Mouse (Mus musculus) kidney, embryonic 15.5 days (tissue): Measurements from ENCODE around the gene Dlgap5. TPM values are rescaled to one million over a fixed set of nuclear protein-coding genes. Genes with fewer than 3 reads are reported as not detected.
A peak's percentile ranks its signal among the peaks of the same experiment; 100 is the strongest.

Experiments
- ATAC-seq: fragments of 200-750 bp; cut with Nextera tagmentation; replicated peaks from 2 replicates; pipeline ENCODE4 v1.8.0; 2017; ENCODE audit warnings: moderate TSS enrichment; ENCODE audit not compliant: low FRiP score
- H3K27ac ChIP-seq: fragments of 300-500 bp; sonication (generic); 2 replicates; pipeline ENCODE4 v1.5.1; 2015; ENCODE audit warnings: mild to moderate bottlenecking, inconsistent platforms
- H3K27me3 ChIP-seq: fragments of 300-500 bp; sonication (generic); 2 replicates; pipeline ENCODE4 v1.6.1; 2015; ENCODE audit warnings: inconsistent platforms
- H3K36me3 ChIP-seq: fragments of 300-500 bp; sonication (generic); 2 replicates; pipeline ENCODE4 v1.6.1; 2015; ENCODE audit warnings: inconsistent platforms
- H3K4me1 ChIP-seq: fragments of 300-500 bp; sonication (generic); 2 replicates; pipeline ENCODE4 v1.6.1; 2015; ENCODE audit warnings: inconsistent platforms
- H3K4me2 ChIP-seq: fragments of 300-500 bp; sonication (generic); 2 replicates; pipeline ENCODE4 v1.6.1; 2015; ENCODE audit warnings: moderate library complexity, mild to moderate bottlenecking, inconsistent platforms
- H3K4me3 ChIP-seq: fragments of 300-500 bp; sonication (generic); replicated peaks from 2 replicates; pipeline ENCODE4 v1.5.1; 2015; ENCODE audit warnings: mild to moderate bottlenecking, inconsistent platforms
- H3K9ac ChIP-seq: fragments of 300-500 bp; sonication (generic); 2 replicates; pipeline ENCODE4 v1.6.1; 2015; ENCODE audit warnings: mild to moderate bottlenecking, inconsistent platforms
- H3K9me3 ChIP-seq: fragments of 300-500 bp; sonication (generic); replicated peaks from 2 replicates; pipeline ENCODE4 v1.6.1; 2016; ENCODE audit warnings: inconsistent platforms
- WGBS: fragments of 180-500 bp; shearing (Covaris S2); methylation state at CpG from one replicate; pipeline ENCODE4 v1.1.7; 2015; ENCODE audit warnings: mixed read lengths; 5-methylcytosine and 5-hydroxymethylcytosine counted together
- polyA plus RNA-seq: library from polyadenylated mRNA; unstranded; fragments of >200 nt; fragmentation: Nextera tagmentation; extraction: Ambion mirVana; gene quantifications from 2 replicates; pipeline ENCODE4 v1.2.1, GENCODE M21; 2015

Dlgap5 gene
- polyA plus RNA-seq, 1 experiment from 2014 or later, result 53.9 TPM

DNA sequence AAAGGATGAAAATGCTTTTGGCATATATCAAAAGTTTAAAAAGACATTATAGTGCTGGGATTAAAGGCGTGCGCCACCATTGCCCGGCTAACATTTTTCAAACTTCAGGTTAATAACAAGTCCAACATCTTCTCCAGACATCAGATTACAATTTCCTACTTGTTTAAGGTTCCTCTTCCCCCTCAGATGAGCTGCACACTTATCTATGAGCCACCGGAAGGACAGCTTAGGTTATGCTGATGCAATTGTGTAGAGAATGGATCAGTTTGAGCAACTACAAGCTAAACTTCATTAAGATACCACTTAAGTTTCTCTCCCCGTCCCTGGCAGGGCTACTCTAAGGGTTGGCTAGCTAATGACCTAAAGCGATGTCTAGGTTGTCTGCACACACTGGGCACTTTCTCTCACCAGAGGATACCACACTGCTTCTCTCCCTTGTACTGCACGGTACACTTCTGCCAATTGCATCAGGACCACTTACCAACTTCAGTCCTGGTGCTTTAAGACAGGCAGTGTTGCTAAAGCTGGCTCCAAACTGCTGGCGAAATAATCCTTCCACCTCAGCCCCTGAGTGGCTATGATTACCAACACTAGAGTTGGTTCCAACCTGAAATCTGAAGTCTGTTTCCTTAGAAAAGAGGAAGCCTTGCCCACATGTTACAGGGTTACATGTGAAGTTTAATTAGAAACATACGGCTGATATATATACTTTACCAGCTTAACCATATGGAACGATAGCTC lies 24.7 kb downstream of the Dlgap5 start:
- H3K9ac ChIP-seq, result no peak overlapping the region
- no peaks in the 10 kb centered on the region for H3K27me3 ChIP-seq
- H3K36me3 ChIP-seq, result peaks cover 95% of the 10 kb centered on the region
- no peaks in the 10 kb centered on the region for H3K4me1 ChIP-seq
- H3K4me2 ChIP-seq, result no peak overlapping the region
- no peak overlapping the region for H3K27ac ChIP-seq
- no peak for ATAC-seq
- no peak overlapping the region for H3K4me3 ChIP-seq
- no peaks in the 10 kb centered on the region for H3K9me3 ChIP-seq
- 95% methylated on average over 10 of the region's 10 CpGs for WGBS

DNA sequence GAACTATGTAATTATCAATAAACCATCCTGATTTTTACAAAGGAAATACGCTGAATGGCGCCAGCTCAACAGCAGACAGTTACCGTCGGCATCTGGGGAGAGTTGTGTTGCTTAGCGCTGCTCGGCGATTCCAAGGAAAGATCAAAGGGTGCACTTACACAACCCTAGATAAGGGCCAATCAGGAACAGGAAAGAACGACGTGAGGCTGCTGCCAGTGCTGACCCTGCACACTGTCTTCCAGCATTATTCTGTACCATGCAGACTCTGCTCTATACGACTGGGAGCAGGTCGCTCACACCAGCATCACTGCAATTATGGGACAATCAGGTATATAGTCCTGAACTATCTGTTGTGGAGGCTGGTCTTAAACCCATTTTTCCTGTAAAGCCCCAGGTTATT lies 32.1 kb downstream of the Dlgap5 start:
- Histone ChIP-seq H3K4me1 (no peaks in the 10 kb centered on the region), H3K9ac (no peak overlapping the region), H3K36me3 (peaks cover 56% of the 10 kb centered on the region), H3K27me3 (no peaks in the 10 kb centered on the region), H3K9me3 (no peaks in the 10 kb centered on the region), H3K4me2 (no peak overlapping the region), H3K4me3 (no peak overlapping the region), H3K27ac (no peak overlapping the region)
- no peak for ATAC-seq
- 72% methylated on average over 11 of the region's 11 CpGs for WGBS

DNA sequence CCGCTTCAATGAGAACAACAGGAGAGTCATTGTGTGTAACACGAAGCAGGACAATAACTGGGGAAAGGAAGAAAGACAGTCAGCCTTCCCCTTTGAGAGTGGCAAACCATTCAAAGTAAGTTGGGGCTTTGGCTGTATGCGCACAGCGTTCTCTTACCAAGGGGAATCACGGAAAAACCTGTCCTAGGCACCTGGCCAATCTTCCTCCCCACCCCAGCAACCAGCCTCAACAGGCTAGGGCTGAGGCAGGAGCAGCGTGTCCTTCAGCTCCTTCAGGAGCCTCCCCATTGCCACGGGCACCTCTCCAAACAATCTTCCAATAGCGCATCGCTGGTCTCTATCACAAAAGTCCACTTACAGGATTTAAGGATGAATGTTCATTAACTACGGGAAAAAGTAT lies 33.6 kb downstream of the Dlgap5 start:
- peaks cover 41% of the 10 kb centered on the region for H3K36me3 ChIP-seq
- no peak overlapping the region for H3K27ac ChIP-seq
- H3K27me3 ChIP-seq, result no peaks in the 10 kb centered on the region
- H3K9ac ChIP-seq, result no peak overlapping the region
- no peak overlapping the region for H3K4me3 ChIP-seq
- no peak for ATAC-seq
- H3K4me1 ChIP-seq, result no peaks in the 10 kb centered on the region
- WGBS, result 92% methylated on average over 10 of the region's 10 CpGs
- no peaks in the 10 kb centered on the region for H3K9me3 ChIP-seq
- H3K4me2 ChIP-seq, result no peak overlapping the region

DNA sequence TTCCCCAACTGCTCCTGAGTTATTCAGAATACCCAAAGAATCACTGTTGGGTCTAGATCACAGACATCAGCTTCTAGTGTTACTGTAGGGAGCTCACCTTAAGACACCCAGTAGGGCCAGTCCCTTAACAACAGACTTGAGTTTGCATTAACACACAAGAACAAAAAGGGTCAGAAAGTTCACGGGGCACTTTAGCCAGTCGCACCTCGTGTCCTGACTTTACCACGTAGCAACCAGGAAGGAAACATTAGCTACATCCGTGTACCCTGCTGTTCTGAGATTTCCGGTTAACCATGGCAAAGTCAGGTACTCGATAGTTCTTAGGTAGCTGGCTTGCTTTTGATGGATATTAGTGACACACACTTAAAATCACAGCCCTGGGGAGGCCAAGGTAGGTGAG lies 34.3 kb downstream of the Dlgap5 start:
- H3K27me3 ChIP-seq, result no peaks in the 10 kb centered on the region
- no peak overlapping the region for H3K9ac ChIP-seq
- no peak for ATAC-seq
- H3K36me3 ChIP-seq, result peaks cover 33% of the 10 kb centered on the region
- no peak overlapping the region for H3K4me2 ChIP-seq
- H3K27ac ChIP-seq, result no peak overlapping the region
- 88% methylated on average over 7 of the region's 7 CpGs for WGBS
- H3K4me3 ChIP-seq, result no peak overlapping the region
- H3K4me1 ChIP-seq, result no peaks in the 10 kb centered on the region
- H3K9me3 ChIP-seq, result no peaks in the 10 kb centered on the region

DNA sequence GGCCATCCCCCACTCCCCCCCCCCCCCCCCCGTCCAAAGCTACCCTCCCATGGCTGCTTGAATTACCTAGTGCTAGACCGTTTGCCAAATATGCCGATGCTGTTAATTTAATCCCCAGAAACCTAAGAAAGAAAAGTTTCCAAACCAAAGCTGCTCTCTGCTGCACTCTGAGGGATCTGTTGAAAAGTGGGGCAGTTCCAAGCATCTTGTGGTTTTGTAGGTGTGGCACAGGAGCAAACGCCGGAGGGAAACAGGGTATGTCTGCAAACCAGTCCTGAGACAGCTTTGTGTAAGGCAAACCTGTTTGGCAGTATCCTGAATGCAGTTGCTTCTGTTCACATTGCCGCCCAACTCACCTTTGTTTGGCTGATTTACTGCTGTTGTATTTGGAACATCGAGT lies 39.9 kb downstream of the Dlgap5 start:
- 79% methylated on average over 7 of the region's 7 CpGs for WGBS
- H3K27ac ChIP-seq, result no peak overlapping the region
- H3K27me3 ChIP-seq, result peaks cover 21% of the 10 kb centered on the region

DNA sequence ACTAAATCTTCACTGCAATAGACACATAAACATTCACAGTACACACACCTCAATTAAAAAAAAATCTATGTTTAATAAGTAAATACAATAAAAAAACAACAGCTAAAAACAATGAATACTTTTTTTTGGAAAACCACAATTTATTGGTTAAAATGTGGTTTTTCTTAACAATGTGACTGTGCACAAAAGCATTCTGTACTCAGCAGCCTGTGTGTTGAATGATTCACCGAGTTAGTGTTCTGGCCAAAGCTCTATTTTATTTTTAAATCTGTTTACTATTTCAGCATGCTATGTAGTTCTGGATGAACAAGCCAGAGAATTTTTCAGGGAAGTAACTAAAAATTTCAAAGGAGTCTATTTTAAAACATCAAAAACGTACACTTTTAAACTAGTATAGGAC lies 41.7 kb downstream of the Dlgap5 start:
- H3K4me2 ChIP-seq, result no peak overlapping the region
- ATAC-seq, result no peak
- WGBS, result 60% methylated on average over 2 of the region's 2 CpGs
- no peaks in the 10 kb centered on the region for H3K9me3 ChIP-seq
- H3K27me3 ChIP-seq, result peaks cover 30% of the 10 kb centered on the region
- no peak overlapping the region for H3K27ac ChIP-seq
- H3K4me1 ChIP-seq, result peaks cover 12% of the 10 kb centered on the region
- no peak overlapping the region for H3K4me3 ChIP-seq
- no peak overlapping the region for H3K9ac ChIP-seq
- no peaks in the 10 kb centered on the region for H3K36me3 ChIP-seq

More for the DNA sequence above, 39.9 kb downstream of the Dlgap5 start:
- Histone ChIP-seq H3K36me3 (no peaks in the 10 kb centered on the region), H3K4me1 (peaks cover 12% of the 10 kb centered on the region), H3K9ac (no peak overlapping the region), H3K9me3 (no peaks in the 10 kb centered on the region), H3K4me3 (no peak overlapping the region), H3K4me2 (no peak overlapping the region)
- ATAC-seq, result no peak

DNA sequence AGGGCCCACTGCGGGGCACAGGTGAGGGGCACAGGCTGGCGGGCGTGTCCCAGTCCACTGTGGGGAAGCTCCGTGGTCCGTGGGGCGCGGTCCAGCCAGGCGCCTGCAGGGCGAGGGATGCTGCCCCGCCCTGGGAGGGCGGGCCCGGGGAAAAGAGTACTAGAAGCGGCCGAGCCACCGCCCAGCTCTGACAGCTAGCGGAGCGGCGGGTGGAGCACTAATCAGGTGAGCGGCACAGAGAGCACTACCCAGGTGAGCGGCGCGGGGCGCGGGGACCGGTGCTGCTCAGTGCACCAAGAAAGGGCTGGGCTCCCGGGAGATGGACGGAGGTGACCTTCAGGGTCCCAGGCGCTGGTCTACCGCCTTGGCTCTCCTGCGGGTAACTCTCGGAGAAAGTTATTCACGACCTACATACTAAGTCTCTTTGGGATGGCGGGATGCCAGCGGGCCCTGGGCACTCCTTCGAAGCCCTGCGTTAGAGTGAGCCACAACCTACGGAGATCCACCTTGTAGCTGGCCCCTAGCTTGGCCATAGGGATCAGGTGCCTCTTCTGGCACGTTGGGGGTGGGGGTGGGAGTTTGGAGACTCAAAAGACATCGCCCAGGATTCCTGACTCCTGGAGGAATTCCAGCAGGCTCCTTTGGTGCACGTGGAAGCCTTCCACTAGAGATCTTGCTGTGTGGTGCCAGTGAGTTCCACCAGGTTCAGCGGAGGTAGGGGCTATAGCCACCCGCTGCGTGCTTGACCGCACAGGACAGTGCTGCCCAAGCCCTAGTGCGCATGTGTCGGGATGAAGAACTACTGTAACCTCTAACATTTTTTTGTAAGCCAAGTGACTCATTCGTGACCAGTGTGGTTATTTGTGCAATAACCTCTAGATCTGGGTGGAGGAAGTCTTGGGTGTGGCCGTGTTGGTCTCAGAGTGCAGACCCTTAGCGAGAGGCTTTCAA lies 44.2 kb downstream of the Dlgap5 start:
- Histone ChIP-seq H3K27ac (no peak overlapping the region), H3K27me3 (peaks cover 30% of the 10 kb centered on the region), H3K4me3 (peak overlapping the region; percentile 34), H3K9ac (no peak overlapping the region), H3K9me3 (no peaks in the 10 kb centered on the region), H3K4me2 (peak overlapping the region; percentile 60), H3K4me1 (peaks cover 12% of the 10 kb centered on the region), H3K36me3 (no peaks in the 10 kb centered on the region)
- peak; percentile 69 for ATAC-seq
- 12% methylated on average over 49 of the region's 49 CpGs for WGBS

DNA sequence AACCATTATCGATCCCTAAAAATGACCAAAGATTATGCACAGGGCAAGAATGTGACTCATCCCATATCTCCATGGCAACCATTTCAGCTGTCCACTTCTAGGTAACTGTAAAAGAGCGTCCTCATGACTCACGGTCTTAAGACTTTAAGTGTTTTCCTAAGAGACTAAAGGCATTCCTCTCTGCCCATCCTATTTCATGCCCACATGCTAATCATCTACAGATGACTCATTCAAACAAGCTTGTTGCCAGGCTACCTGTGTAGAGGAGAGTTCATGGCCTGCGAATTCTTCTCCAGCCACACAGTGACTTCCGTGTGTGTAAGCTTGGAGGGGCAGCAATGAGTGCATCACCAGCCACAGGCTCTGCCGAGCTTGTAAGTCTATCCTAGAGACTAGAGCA lies 46.5 kb downstream of the Dlgap5 start:
- H3K4me1 ChIP-seq, result peaks cover 17% of the 10 kb centered on the region
- no peaks in the 10 kb centered on the region for H3K36me3 ChIP-seq
- no peak overlapping the region for H3K9ac ChIP-seq
- H3K4me2 ChIP-seq, result no peak overlapping the region
- H3K4me3 ChIP-seq, result no peak overlapping the region
- peak; percentile 45; the same call in 1 of the 2 replicates for ATAC-seq
- no peaks in the 10 kb centered on the region for H3K9me3 ChIP-seq
- peaks cover 30% of the 10 kb centered on the region for H3K27me3 ChIP-seq
- H3K27ac ChIP-seq, result 0 out of 2 replicates have a peak overlapping the region, but pooled peaks have one; percentile 14
- 73% methylated on average over 6 of the region's 6 CpGs for WGBS

DNA sequence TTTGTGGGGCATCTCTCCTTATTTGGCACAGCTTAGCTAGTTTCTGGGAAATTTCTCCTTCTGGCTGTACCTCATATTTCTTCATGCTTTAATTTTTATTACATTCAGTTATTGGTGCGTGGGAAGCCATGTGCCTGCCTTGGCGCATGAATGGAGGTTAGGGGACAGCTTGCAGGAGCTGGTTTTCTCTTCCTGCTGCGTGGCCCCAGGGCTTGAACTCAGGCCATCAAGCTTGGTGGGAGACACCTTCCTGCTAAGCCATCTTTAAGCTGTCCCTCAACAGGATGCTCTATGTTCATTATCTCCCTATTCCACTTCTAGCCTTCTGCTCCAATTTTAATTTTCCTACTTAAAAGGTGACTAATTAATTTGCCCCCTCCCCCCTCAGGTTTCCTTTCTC lies 47.4 kb downstream of the Dlgap5 start:
- Histone ChIP-seq H3K4me1 (peaks cover 17% of the 10 kb centered on the region), H3K27ac (no peak overlapping the region), H3K9me3 (no peaks in the 10 kb centered on the region), H3K9ac (no peak overlapping the region), H3K4me3 (no peak overlapping the region), H3K4me2 (no peak overlapping the region), H3K27me3 (peaks cover 30% of the 10 kb centered on the region), H3K36me3 (no peaks in the 10 kb centered on the region)
- WGBS, result 72% methylated on average over 3 of the region's 3 CpGs
- no peak for ATAC-seq

DNA sequence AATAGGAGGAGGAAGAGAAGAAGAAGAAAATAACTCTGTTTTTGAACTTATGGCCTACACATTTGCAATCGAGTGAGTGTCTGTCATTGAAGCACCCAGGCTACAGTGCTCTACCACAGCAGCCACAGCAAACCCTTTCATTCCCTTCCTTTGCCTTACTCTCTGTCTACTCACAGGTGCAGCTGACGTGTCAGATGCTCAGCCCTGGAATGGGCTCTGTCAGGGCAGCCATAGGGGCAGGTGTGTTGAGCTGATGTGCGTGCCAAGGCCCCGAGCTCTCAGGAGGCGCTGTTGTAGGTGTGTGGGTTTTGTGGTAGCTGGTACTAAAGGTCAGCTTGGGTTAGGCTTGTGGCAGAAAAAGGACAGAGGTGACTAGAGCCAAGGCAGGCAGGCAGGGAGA lies 48.5 kb downstream of the Dlgap5 start:
- ATAC-seq, result no peak
- Histone ChIP-seq H3K36me3 (no peaks in the 10 kb centered on the region), H3K4me1 (peaks cover 26% of the 10 kb centered on the region), H3K4me3 (no peak overlapping the region), H3K27me3 (peaks cover 23% of the 10 kb centered on the region), H3K9me3 (no peaks in the 10 kb centered on the region), H3K9ac (no peak overlapping the region), H3K4me2 (no peak overlapping the region), H3K27ac (no peak overlapping the region)
- WGBS, result 91% methylated on average over 5 of the region's 5 CpGs

DNA sequence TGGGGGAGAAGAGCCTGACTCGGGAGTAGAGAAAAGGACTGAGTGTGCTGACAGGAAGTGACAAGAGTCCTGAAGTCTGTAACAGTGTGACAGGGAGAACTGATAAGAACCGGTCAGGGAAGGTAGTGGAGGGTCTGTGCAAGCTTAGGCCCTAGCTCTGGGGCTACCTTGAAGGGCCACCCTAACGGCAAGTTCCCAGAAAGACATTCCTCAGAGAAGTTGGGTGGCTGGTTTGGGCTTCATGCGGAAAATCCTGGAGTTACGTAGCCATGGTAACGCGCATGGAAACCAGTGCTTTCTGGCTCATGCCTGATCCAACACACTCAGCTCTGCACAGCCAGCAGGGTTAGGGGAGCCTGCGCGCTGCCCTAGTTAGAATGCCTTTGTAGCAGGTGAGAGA lies 50.7 kb downstream of the Dlgap5 start, which contains the start of gene Lgals3:
TSS of gene Lgals3 (plus strand) at position 291 of the 400 bp plus-strand sequence.
- Histone ChIP-seq H3K4me3 (no peak within 1 kb of the TSS), H3K27ac (peak within 1 kb of the TSS; percentile 83), H3K9ac (no peak within 1 kb of the TSS), H3K9me3 (no peaks in the 10 kb centered on the region), H3K4me1 (peaks cover 15% of the 10 kb centered on the region), H3K36me3 (no peaks in the 10 kb centered on the region), H3K4me2 (peak within 1 kb of the TSS; percentile 18; the same call in 1 of the 2 replicates), H3K27me3 (0 out of 2 replicates have a peak, but pooled peaks cover under 1% of the 10 kb centered on the region)
- WGBS, result 63% methylated on average over 9 of the region's 9 CpGs
- peak; percentile 85 for ATAC-seq

DNA sequence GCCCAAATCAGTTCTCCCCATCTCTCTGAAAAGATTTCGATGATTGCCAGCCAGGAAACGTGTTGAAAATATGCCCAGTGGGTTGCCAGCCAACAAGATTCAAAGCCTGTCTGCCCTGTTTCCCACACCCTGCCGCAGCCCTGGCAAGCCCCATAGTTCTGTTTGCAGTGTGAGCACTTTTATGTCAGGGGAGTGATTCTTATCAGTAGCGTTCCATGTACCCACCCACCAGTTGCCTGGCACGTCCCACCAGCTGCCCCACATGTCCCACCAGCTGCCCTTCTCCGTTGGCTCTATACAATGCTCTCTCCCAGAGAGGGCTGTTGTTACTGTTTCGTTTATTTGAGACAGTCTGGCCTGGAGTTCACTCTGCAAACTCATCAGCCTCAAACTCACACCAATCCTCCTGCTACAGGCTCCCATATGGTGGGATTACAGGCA lies 51.3 kb downstream of the Dlgap5 start:
- no peak overlapping the region for H3K9ac ChIP-seq
- no peak for ATAC-seq
- H3K4me1 ChIP-seq, result peaks cover 15% of the 10 kb centered on the region
- H3K27ac ChIP-seq, result peak overlapping the region; percentile 83
- 49% methylated on average over 7 of the region's 7 CpGs for WGBS
- no peaks in the 10 kb centered on the region for H3K9me3 ChIP-seq
- H3K36me3 ChIP-seq, result no peaks in the 10 kb centered on the region
- H3K4me2 ChIP-seq, result no peak overlapping the region
- H3K27me3 ChIP-seq, result no peaks in the 10 kb centered on the region
- H3K4me3 ChIP-seq, result no peak overlapping the region
